Mouse (Mus musculus) heart, postnatal 4 days (tissue): ENCODE results near the gene Hnrnpm. TPM values are rescaled to one million over a fixed set of nuclear protein-coding genes. Genes with fewer than 3 reads are reported as not detected.

Source experiments
- DNase-seq: peaks from one replicate; pipeline ENCODE4 v3.0.0; 2021
- total RNA-seq, 2 experiments: library from RNA; stranded (reverse); gene quantifications; 2 replicates each; pipeline ENCODE4 v1.2.3; 2021

Gene Hnrnpm
- total RNA-seq, 2 experiments from 2014 or later = 154 to 180 TPM

GRCm38 (mm10) chr17:33597271-33597670, 89.4 kb downstream of the Hnrnpm start:
- no peak for DNase-seq

Other genes with a start within 250 kb of the Hnrnpm start
- gene Adamts10, start 162.7 kb downstream of the Hnrnpm start, total RNA-seq = 10 to 100 TPM; 35.3 to 36.1 TPM
- gene Myo1f, start 131.2 kb downstream of the Hnrnpm start, total RNA-seq = 1 to 10 TPM; 1.2 to 2.3 TPM
- 10 to 100 TPM; 25.4 to 27.5 TPM for gene Zfp414, start 57.8 kb downstream of the Hnrnpm start, total RNA-seq
- gene Pram1, start 48.8 kb downstream of the Hnrnpm start, total RNA-seq = not detected
- 10 to 100 TPM; 84.4 to 96.9 TPM for gene March2, start 31.8 kb upstream of the Hnrnpm start, total RNA-seq
- gene Rab11b, start 73.7 kb upstream of the Hnrnpm start, total RNA-seq = 100 to 1,000 TPM; 333 to 343 TPM
- 10 to 100 TPM; 29.1 to 35.0 TPM for gene Angptl4, start 95.0 kb upstream of the Hnrnpm start, total RNA-seq
- gene Kank3, start 123.7 kb upstream of the Hnrnpm start, total RNA-seq = 10 to 100 TPM; 57.5 to 58.5 TPM
- gene Rps28, start 137.7 kb upstream of the Hnrnpm start, total RNA-seq = 1,000 to 10,000 TPM; 1,097 to 1,179 TPM
- gene Ndufa7, start 137.7 kb upstream of the Hnrnpm start, total RNA-seq = 100 to 1,000 TPM; 423 to 447 TPM
- 10 to 100 TPM; 16.8 to 21.4 TPM for gene Cd320, start 156.2 kb upstream of the Hnrnpm start, total RNA-seq
- not detected for gene Gm7029, start 187.0 kb upstream of the Hnrnpm start, total RNA-seq
- 10 to 100 TPM; 40.2 to 42.7 TPM for gene Kifc1, start 203.8 kb upstream of the Hnrnpm start, total RNA-seq
- gene Platr17, start 218.3 kb upstream of the Hnrnpm start, total RNA-seq = not detected
- gene Daxx, start 222.6 kb upstream of the Hnrnpm start, total RNA-seq = 10 to 100 TPM; 16.5 to 18.0 TPM
- gene Tapbp, start 229.0 kb upstream of the Hnrnpm start, total RNA-seq = 10 to 100 TPM; 72.3 to 78.5 TPM
- 10 to 100 TPM; 34.3 to 35.8 TPM for gene Zbtb22, start 229.0 kb upstream of the Hnrnpm start, total RNA-seq
- gene Rgl2, start 242.7 kb upstream of the Hnrnpm start, total RNA-seq = 10 to 100 TPM; 56.5 to 58.1 TPM